Mouse (Mus musculus) kidney, postnatal 0 days (tissue): ENCODE results near the gene Rufy2. TPM values are rescaled to one million over a fixed set of nuclear protein-coding genes. Genes with fewer than 3 reads are reported as not detected.
A peak's percentile ranks its signal among the peaks of the same experiment; 100 is the strongest.

ENCODE experiments used
- ATAC-seq: fragments of 200-750 bp; cut with Nextera tagmentation; replicated peaks from 2 replicates; pipeline ENCODE4 v1.8.0; 2017; ENCODE audit warnings: low read depth, moderate number of reproducible peaks, moderate TSS enrichment, moderate library complexity; ENCODE audit not compliant: low FRiP score
- DNase-seq: peaks from one replicate; pipeline ENCODE4 v3.0.0-alpha.2; 2016; ENCODE audit warnings: low spot score
- H3K27ac ChIP-seq: fragments of 300-500 bp; sonication (generic); 2 replicates; pipeline ENCODE4 v1.5.1; 2014; ENCODE audit warnings: mild to moderate bottlenecking
- H3K27me3 ChIP-seq: fragments of 300-500 bp; sonication (generic); 2 replicates; pipeline ENCODE4 v1.6.1; 2014; ENCODE audit warnings: low read length, mixed read lengths; ENCODE audit not compliant: insufficient read depth
- H3K36me3 ChIP-seq: fragments of 300-500 bp; sonication (generic); 2 replicates; pipeline ENCODE4 v1.6.1; 2014; ENCODE audit warnings: low read length, mixed read lengths; ENCODE audit not compliant: insufficient read depth
- H3K4me1 ChIP-seq: fragments of 300-500 bp; sonication (generic); replicated peaks from 2 replicates; pipeline ENCODE4 v1.6.1; 2014; ENCODE audit warnings: antibody characterized with exemption, low read length, mixed read lengths; ENCODE audit not compliant: insufficient read depth
- H3K4me2 ChIP-seq: fragments of 300-500 bp; sonication (generic); 2 replicates; pipeline ENCODE4 v1.6.1; 2014; ENCODE audit warnings: mild to moderate bottlenecking, low read length, moderate library complexity, mixed read lengths
- H3K4me3 ChIP-seq: fragments of 300-500 bp; sonication (generic); replicated peaks from 2 replicates; pipeline ENCODE4 v1.5.1; 2014; ENCODE audit warnings: low read depth, low read length
- H3K9ac ChIP-seq: fragments of 300-500 bp; sonication (generic); 2 replicates; pipeline ENCODE4 v1.6.1; 2014; ENCODE audit warnings: low read depth, low read length
- H3K9me3 ChIP-seq: fragments of 300-500 bp; sonication (generic); replicated peaks from 2 replicates; pipeline ENCODE4 v1.6.1; 2016; ENCODE audit warnings: low read length, inconsistent platforms, mixed read lengths
- CTCF ChIP-seq: IDR thresholded peaks from 2 replicates; pipeline ENCODE4 v1.5.1; 2016; ENCODE audit warnings: antibody characterized with exemption, low read depth, mild to moderate bottlenecking, moderate library complexity
- WGBS: fragments of 180-500 bp; shearing (Covaris S2); extraction: QIAGEN DNeasy Blood & Tissue Kit; methylation state at CpG from one replicate; pipeline ENCODE4 v1.1.7; 2014; 5-methylcytosine and 5-hydroxymethylcytosine counted together
- polyA plus RNA-seq: library from polyadenylated mRNA; unstranded; fragments of >200 nt; fragmentation: Nextera tagmentation; extraction: Ambion mirVana; gene quantifications from 2 replicates; pipeline ENCODE4 v1.2.1, GENCODE M21; 2015

Gene Rufy2
- polyA plus RNA-seq, 1 experiment from 2014 or later = 20.8 TPM

DNA sequence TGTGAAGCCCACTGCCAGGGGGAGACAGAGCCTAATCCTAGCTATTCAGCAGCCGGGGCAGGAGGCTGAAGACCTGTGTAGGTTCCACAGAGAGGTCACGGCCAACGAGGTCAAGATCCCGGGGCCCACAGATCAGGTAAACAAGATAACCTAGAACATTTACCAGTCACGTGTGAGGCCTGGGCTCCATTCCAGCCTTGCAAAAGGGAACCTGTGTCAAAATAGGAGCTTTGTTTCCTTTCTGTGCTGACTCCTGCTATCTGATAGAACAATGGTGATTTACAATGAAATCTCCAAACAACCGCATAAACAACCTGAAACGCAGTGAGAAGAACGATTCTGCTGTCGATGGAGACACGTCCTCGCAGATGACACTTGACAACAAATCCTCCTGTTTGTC is 80.4 kb downstream of the Rufy2 start:
- TF ChIP-seq CTCF = no peak
- peak overlapping the region; percentile 52; the same call in 1 of the 2 replicates for H3K27ac ChIP-seq
- H3K4me1 ChIP-seq = no peaks in the 10 kb centered on the region
- H3K4me3 ChIP-seq = no peak overlapping the region
- no peak overlapping the region for H3K9ac ChIP-seq
- DNase-seq = peak; percentile 9
- ATAC-seq = no peak
- no peaks in the 10 kb centered on the region for H3K27me3 ChIP-seq
- no peaks in the 10 kb centered on the region for H3K36me3 ChIP-seq
- H3K4me2 ChIP-seq = no peak overlapping the region
- 28% methylated on average over 11 of the region's 11 CpGs for WGBS
- no peaks in the 10 kb centered on the region for H3K9me3 ChIP-seq

DNA sequence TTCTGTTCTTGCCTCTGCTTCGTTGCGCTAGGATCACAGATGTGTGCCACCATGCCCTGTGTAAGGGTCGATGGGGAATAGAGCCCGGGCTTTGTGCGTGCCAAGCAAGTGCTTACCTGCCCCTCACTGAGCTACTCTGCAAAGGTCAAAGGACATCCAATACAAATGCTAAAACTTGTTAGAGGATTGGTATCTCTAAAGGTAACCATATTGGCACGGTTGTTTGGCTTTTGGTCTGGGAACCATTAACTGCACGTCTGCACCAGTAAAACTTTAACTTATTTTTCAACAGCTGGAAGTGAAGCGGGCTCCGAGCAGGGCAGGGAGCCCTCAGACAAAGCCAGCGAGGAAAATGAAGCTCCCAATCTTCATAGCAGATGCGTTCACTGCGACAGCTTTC is 81.2 kb downstream of the Rufy2 start:
- no peak for DNase-seq
- Histone ChIP-seq H3K4me1 (no peaks in the 10 kb centered on the region), H3K27me3 (no peaks in the 10 kb centered on the region), H3K4me3 (no peak overlapping the region), H3K9me3 (no peaks in the 10 kb centered on the region), H3K27ac (peak overlapping the region; percentile 47; the same call in 1 of the 2 replicates), H3K36me3 (no peaks in the 10 kb centered on the region), H3K9ac (no peak overlapping the region), H3K4me2 (no peak overlapping the region; the same call in 1 of the 2 replicates)
- TF ChIP-seq CTCF = no peak
- ATAC-seq = no peak
- 59% methylated on average over 12 of the region's 12 CpGs for WGBS

DNA sequence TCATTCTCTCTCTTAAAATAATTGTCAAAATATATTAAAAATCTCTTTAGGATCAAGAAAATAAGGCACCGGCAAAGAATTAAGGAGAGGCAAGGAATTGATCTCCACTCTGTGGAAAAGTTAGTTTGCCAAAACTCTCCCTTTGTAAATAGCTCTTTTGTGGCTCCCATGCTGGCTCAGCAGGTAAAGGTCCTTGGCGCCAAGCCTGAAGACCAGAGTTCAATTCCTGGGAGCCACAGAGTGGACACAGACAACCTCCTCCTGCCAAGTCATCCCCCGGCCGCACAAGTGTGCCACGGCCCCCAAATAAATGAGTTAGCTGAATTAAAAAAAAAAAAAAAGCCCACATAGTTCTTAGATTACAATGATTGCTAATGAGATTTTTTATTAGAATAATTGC is 82.7 kb downstream of the Rufy2 start:
- Histone ChIP-seq H3K27ac (no peak overlapping the region), H3K9ac (no peak overlapping the region), H3K9me3 (no peaks in the 10 kb centered on the region), H3K4me2 (no peak overlapping the region), H3K36me3 (no peaks in the 10 kb centered on the region), H3K4me1 (no peaks in the 10 kb centered on the region), H3K4me3 (no peak overlapping the region), H3K27me3 (no peaks in the 10 kb centered on the region)
- no peak for TF ChIP-seq CTCF
- DNase-seq (no peak), ATAC-seq (no peak)
- WGBS = 89% methylated on average over 5 of the region's 5 CpGs

DNA sequence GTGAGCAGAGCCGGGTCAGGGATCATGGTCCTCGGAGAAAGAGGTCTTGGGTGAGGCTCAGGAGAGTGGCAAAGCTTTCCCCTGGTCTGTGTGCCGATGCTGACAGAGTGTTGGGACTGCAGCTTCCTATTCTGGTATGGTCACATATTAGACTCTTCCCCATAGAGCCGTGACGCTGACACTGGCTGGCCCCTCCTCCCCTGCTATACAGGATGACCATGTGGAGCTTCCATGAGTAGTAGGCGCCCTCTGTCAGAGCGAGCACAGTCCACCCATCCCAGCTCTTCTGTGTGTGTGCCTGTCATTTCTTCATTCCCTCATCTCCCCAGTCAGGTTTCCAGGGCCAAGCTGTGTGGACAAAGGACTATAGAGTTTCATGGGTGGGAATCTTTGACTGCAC is 83.3 kb downstream of the Rufy2 start:
- no peak for ATAC-seq
- Histone ChIP-seq H3K9ac (no peak overlapping the region), H3K9me3 (no peaks in the 10 kb centered on the region), H3K4me3 (no peak overlapping the region), H3K27me3 (no peaks in the 10 kb centered on the region), H3K4me1 (no peaks in the 10 kb centered on the region), H3K36me3 (no peaks in the 10 kb centered on the region), H3K4me2 (no peak overlapping the region), H3K27ac (no peak overlapping the region)
- DNase-seq = no peak
- TF ChIP-seq CTCF = no peak
- WGBS = 87% methylated on average over 7 of the region's 7 CpGs

DNA sequence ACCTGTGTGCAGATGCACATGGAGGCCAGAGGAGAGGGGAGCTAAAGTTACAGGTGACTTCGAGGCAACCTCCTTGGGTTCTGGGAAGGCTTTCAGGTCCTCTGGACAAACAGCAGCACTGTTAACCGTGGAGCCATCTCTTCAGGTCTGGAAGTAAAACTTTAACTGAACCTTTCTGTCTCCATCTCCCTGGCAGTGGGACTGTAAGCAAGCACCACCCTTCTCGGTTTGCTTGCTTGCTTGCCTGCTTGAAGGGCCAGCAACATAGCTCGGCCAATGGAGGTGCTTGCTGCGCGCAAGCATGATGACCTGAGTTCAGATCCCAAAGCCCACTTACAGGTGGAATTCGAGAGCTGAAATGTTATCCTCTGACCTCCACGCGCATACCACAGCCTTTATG is 84.5 kb downstream of the Rufy2 start:
- ATAC-seq (no peak), DNase-seq (no peak)
- H3K4me1 ChIP-seq = no peaks in the 10 kb centered on the region
- no peaks in the 10 kb centered on the region for H3K36me3 ChIP-seq
- H3K9ac ChIP-seq = no peak overlapping the region
- TF ChIP-seq CTCF = no peak
- no peak overlapping the region for H3K27ac ChIP-seq
- H3K4me2 ChIP-seq = no peak overlapping the region
- 70% methylated on average over 9 of the region's 9 CpGs for WGBS
- H3K9me3 ChIP-seq = no peaks in the 10 kb centered on the region
- no peak overlapping the region for H3K4me3 ChIP-seq
- no peaks in the 10 kb centered on the region for H3K27me3 ChIP-seq

DNA sequence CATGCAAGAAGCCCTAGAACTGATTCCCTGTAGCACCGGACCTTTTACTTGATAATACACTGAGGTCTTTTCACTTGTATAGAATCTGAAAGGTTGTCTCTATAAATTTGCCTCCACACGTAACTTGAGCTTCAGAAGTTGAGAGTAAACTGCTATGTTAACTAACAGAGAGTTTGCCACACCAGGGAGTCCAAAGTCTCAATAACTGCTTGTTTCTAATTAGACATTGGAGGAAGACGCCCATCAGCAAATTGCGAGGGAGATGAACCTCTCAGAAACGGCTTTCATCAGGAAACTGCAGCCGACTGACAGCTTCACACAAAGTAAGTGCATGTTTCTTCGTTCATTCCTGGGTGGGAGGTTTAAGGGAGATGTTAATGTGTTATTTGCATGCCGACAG is 85.5 kb downstream of the Rufy2 start:
- no peak overlapping the region for H3K27ac ChIP-seq
- H3K4me1 ChIP-seq = no peaks in the 10 kb centered on the region
- TF ChIP-seq CTCF = no peak
- H3K27me3 ChIP-seq = no peaks in the 10 kb centered on the region
- DNase-seq = no peak
- H3K36me3 ChIP-seq = no peaks in the 10 kb centered on the region
- H3K9me3 ChIP-seq = no peaks in the 10 kb centered on the region
- no peak overlapping the region for H3K9ac ChIP-seq
- H3K4me2 ChIP-seq = no peak overlapping the region
- ATAC-seq = no peak
- H3K4me3 ChIP-seq = no peak overlapping the region
- WGBS = 55% methylated on average over 8 of the region's 8 CpGs

DNA sequence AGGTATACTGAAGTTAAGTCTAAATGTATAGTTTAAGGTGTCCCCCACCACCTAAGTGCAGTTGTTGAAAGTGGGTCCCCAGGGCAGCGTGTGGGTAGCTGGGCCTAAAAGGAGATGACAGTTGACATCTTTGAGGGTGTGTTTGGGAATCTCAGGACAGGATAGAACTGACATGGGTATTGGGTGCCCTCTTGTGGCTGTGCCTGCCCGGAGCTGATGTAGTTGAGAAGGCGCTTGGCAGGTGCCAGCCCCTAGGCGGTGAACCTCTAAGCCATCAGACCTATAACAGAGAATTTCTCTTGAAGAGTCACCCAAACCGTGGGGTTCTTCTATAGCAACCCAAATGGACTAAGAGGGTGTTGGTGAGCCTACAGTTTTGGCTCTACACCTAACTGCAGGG is 86.0 kb downstream of the Rufy2 start:
- Histone ChIP-seq H3K4me3 (no peak overlapping the region), H3K4me2 (no peak overlapping the region), H3K27me3 (no peaks in the 10 kb centered on the region), H3K4me1 (no peaks in the 10 kb centered on the region), H3K9ac (no peak overlapping the region), H3K9me3 (no peaks in the 10 kb centered on the region), H3K36me3 (no peaks in the 10 kb centered on the region), H3K27ac (no peak overlapping the region)
- ATAC-seq (peak; percentile 76; the same call in 1 of the 2 replicates), DNase-seq (peak; percentile 89)
- 5% methylated on average over 5 of the region's 5 CpGs for WGBS
- TF ChIP-seq CTCF = peak; percentile 90

Other genes starting within 250 kb of the Rufy2 start
- 84.2 and 91.3 TPM in 2 replicates for gene Ccar1, start 187.9 kb upstream of the Rufy2 start, polyA plus RNA-seq
- 17.3 and 18.0 TPM in 2 replicates for gene Tet1, start 71.2 kb upstream of the Rufy2 start, polyA plus RNA-seq
- gene Slc25a16, start 59.6 kb upstream of the Rufy2 start, polyA plus RNA-seq = 27.3 and 27.6 TPM in 2 replicates
- 9.0 and 12.7 TPM in 2 replicates for gene Dna2, start 33.2 kb upstream of the Rufy2 start, polyA plus RNA-seq
- 56.7 and 57.8 TPM in 2 replicates for gene Hnrnph3, start 44.0 kb downstream of the Rufy2 start, polyA plus RNA-seq
- gene Pbld2, start 44.1 kb downstream of the Rufy2 start, polyA plus RNA-seq = 11.6 and 12.6 TPM in 2 replicates
- 13.7 and 16.0 TPM in 2 replicates for gene Pbld1, start 79.9 kb downstream of the Rufy2 start, polyA plus RNA-seq
- 0.22 and 0.26 TPM in 2 replicates for gene Atoh7, start 119.4 kb downstream of the Rufy2 start, polyA plus RNA-seq
- gene Mypn, start 223.7 kb downstream of the Rufy2 start, polyA plus RNA-seq = not detected in 2 replicates